Mouse (Mus musculus) heart, postnatal 10 days (tissue): Measurements from ENCODE around the gene Pard3. TPM values are rescaled to one million over a fixed set of nuclear protein-coding genes. Genes with fewer than 3 reads are reported as not detected.

Source experiments
- DNase-seq, 2 experiments: peaks; one replicate each; pipeline ENCODE4 v3.0.0; 2021
- intact Hi-C: fragments of 180-260 bp; cut with DNase I; formaldehyde crosslinking; loops from one replicate; pipeline ENCODE4 v1.15.1; 2025
- total RNA-seq, 2 experiments: library from RNA; stranded (reverse); gene quantifications; 2 replicates each; pipeline ENCODE4 v1.2.3; 2021

Gene Pard3
- total RNA-seq, 2 experiments from 2014 or later, result 32.8 to 35.0 TPM

- DNase-seq, result no peak
- intact Hi-C loops, result no loop called here
Measured at GRCm38 (mm10) chr8:127447401-127447800, 383.7 kb downstream of the Pard3 start.

GRCm38 (mm10) chr8:127449066-127449840 lies 385.6 kb downstream of the Pard3 start:
- intact Hi-C loops, result no loop called here
- no peak for DNase-seq

- no peak for DNase-seq
- intact Hi-C loops, result no loop called here
Measured at GRCm38 (mm10) chr8:127450954-127451668, 387.4 kb downstream of the Pard3 start.

- intact Hi-C loops, result no loop called here
- DNase-seq, result no peak
Measured at GRCm38 (mm10) chr8:127452364-127452763, 388.7 kb downstream of the Pard3 start.

GRCm38 (mm10) chr8:127457901-127458300 lies 394.2 kb downstream of the Pard3 start:
- DNase-seq, result no peak

GRCm38 (mm10) chr8:127461173-127461572 lies 397.5 kb downstream of the Pard3 start:
- DNase-seq, result no peak
- intact Hi-C loops, result no loop called here

More at GRCm38 (mm10) chr8:127457901-127458300, 394.2 kb downstream of the Pard3 start:
- intact Hi-C loops, result no loop called here

GRCm38 (mm10) chr8:127462378-127462935 lies 398.8 kb downstream of the Pard3 start:
- intact Hi-C loops, result no loop called here
- peak in 1 of 2 experiments; percentile 23 for DNase-seq

- intact Hi-C loops, result no loop called here
- no peak for DNase-seq
Measured at GRCm38 (mm10) chr8:127464300-127464699, 400.6 kb downstream of the Pard3 start.

GRCm38 (mm10) chr8:127472204-127472603 lies 408.5 kb downstream of the Pard3 start:
- peak; percentile 23 to 38 for DNase-seq
- intact Hi-C loops, result no loop called here

GRCm38 (mm10) chr8:127480003-127480402 lies 416.3 kb downstream of the Pard3 start:
- intact Hi-C loops, result no loop called here
- peak in 1 of 2 experiments; percentile 68 for DNase-seq

- peak; percentile 27 to 40 for DNase-seq
Measured at GRCm38 (mm10) chr8:127485618-127486017, 421.9 kb downstream of the Pard3 start.

GRCm38 (mm10) chr8:127491963-127492362 lies 428.3 kb downstream of the Pard3 start:
- no peak for DNase-seq
- intact Hi-C loops, result no loop called here

More at GRCm38 (mm10) chr8:127485618-127486017, 421.9 kb downstream of the Pard3 start:
- intact Hi-C loops, result no loop called here

GRCm38 (mm10) chr8:127495226-127495780 lies 431.6 kb downstream of the Pard3 start:
- DNase-seq, result no peak
- intact Hi-C loops, result no loop called here

GRCm38 (mm10) chr8:127498997-127499719 lies 435.5 kb downstream of the Pard3 start:
- DNase-seq, result no peak
- intact Hi-C loops, result no loop called here

GRCm38 (mm10) chr8:127499720-127500114 lies 436.0 kb downstream of the Pard3 start:
- no peak for DNase-seq

GRCm38 (mm10) chr8:127500206-127500605 lies 436.5 kb downstream of the Pard3 start:
- intact Hi-C loops, result no loop called here
- DNase-seq, result no peak

More at GRCm38 (mm10) chr8:127499720-127500114, 436.0 kb downstream of the Pard3 start:
- intact Hi-C loops, result no loop called here

- intact Hi-C loops, result no loop called here
- no peak for DNase-seq
Measured at GRCm38 (mm10) chr8:127501756-127502155, 438.1 kb downstream of the Pard3 start.

- DNase-seq, result no peak
- intact Hi-C loops, result no loop called here
Measured at GRCm38 (mm10) chr8:127505286-127505685, 441.6 kb downstream of the Pard3 start.

GRCm38 (mm10) chr8:127506336-127506735 lies 442.6 kb downstream of the Pard3 start:
- DNase-seq, result no peak
- intact Hi-C loops, result no loop called here

- intact Hi-C loops, result no loop called here
- no peak for DNase-seq
Measured at GRCm38 (mm10) chr8:127511341-127511740, 447.6 kb downstream of the Pard3 start.
